Mouse (Mus musculus) cerebellum, postnatal 25 days (tissue): ENCODE measurements around the gene H2al2c.
"Not testable (repeated sequence)": the region's sequence is repeated elsewhere in the genome, so short reads cannot be mapped to it uniquely, and the experiment has no call there.

Source experiments
- DNase-seq, 2 experiments: peaks; one replicate each; pipeline ENCODE4 v3.0.0; 2021; ENCODE audit warnings: mixed read lengths in 2 of 2

H2al2c gene

GRCm38 (mm10) chrY:2598799-2599198 is at the start of gene H2al2c:
Gene H2al2c (plus strand): TSS chrY:2599099.
- DNase-seq = not testable (repeated sequence)
